Comparison of ENCODE assay signal across 9 mouse cellular contexts in the genomic region with DNA sequence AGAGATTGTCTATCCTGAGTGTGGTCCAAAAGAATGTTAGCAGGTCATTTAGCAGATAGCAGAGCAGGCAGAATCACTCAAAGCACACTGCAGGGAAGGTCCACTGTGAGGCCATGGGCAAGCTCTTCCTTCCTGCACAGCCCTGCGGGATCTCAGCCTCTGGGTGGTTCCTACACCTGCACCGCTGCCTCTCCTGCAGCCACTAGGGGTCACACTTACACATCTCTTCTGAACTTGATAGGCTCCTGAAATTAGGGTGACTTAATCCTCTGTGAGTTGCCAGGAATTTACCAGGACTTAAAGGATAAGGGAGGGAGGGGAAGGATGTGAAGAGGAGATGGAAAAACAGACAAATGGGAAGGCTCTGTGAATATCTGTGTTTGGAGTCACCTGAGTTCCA.
A peak's percentile ranks its signal among the peaks of the same experiment; 100 is the strongest.
DNase-seq lines count a peak whose midpoint lies in the region; ATAC-seq lines count a peak whose summit lies in the region.
"Had no signal": no experiment of that assay in that cellular context is flagged by ENCODE, and none has a peak within 500 bp of the region (broad histone marks: within the 10 kb centered on the region; RNA-seq: fewer than 3 reads in every experiment).

No protein-coding gene starts in this region.

- no peaks in the 10 kb centered on the region for H3K27me3 ChIP-seq in neural tube, embryonic 14.5 days (ENCODE audit: control insufficient read depth, insufficient read depth, low read length)
- H3K27me3 ChIP-seq: embryonic facial prominence, embryonic 12.5 days had no signal

- H3K9ac ChIP-seq in neural tube, embryonic 14.5 days (replicated peaks; ENCODE audit: low read depth, low read length), result no peak overlapping the region
- H3K9ac ChIP-seq: embryonic facial prominence, embryonic 12.5 days had no signal

- H3K4me1 ChIP-seq in neural tube, embryonic 14.5 days (ENCODE audit: control insufficient read depth, insufficient read depth, low read length), result no peaks in the 10 kb centered on the region
- H3K4me1 ChIP-seq: embryonic facial prominence, embryonic 12.5 days had no signal

- H3K4me3 ChIP-seq in neural tube, embryonic 14.5 days (ENCODE audit: low read depth, low read length), result no peak overlapping the region
- H3K4me3 ChIP-seq: embryonic facial prominence, embryonic 12.5 days had no signal

- intact Hi-C loops in heart, postnatal 36 days (cut with DNase I), result loop anchor here (1.0 to 5.0 kb wide), 3 partner anchors 97 to 318 kb away; no protein-coding TSS in a partner anchor

- peak; percentile 68; the same call in 1 of the 2 replicates for ATAC-seq in neural tube, embryonic 14.5 days (ENCODE audit: low read depth)

- no peaks in the 10 kb centered on the region for H3K36me3 ChIP-seq in neural tube, embryonic 14.5 days (ENCODE audit: control insufficient read depth, insufficient read depth, low read length)
- H3K36me3 ChIP-seq: embryonic facial prominence, embryonic 12.5 days had no signal

- H3K9me3 ChIP-seq in neural tube, embryonic 14.5 days (ENCODE audit: control insufficient read depth, low read length), result no peaks in the 10 kb centered on the region
- H3K9me3 ChIP-seq: embryonic facial prominence, embryonic 12.5 days had no signal

- H3K27ac ChIP-seq in neural tube, embryonic 14.5 days (ENCODE audit: low read depth, low read length), result no peak overlapping the region
- H3K27ac ChIP-seq: embryonic facial prominence, embryonic 12.5 days had no signal

- H3K4me2 ChIP-seq in neural tube, embryonic 14.5 days (ENCODE audit: low read depth, low read length), result no peak overlapping the region
- H3K4me2 ChIP-seq: embryonic facial prominence, embryonic 12.5 days had no signal

- peak; percentile 31 for DNase-seq in A20 (ENCODE audit: low read depth, low spot score)
- DNase-seq in ZHBTc4 (ENCODE audit: low read depth, low spot score), result peak; percentile 73
- DNase-seq in embryo, embryonic 11 days, result peak; percentile 79
- DNase-seq in heart, postnatal 36 days, result peak; percentile 15 to 34
- peak; percentile 71 to 75 for DNase-seq in kidney, postnatal 4 days
- peak; percentile 32 to 61 for DNase-seq in lung, adult 18-20 months
- peak; percentile 39 for DNase-seq in thymus, postnatal 25 days

- 4% methylated on average over 2 of the region's 2 CpGs for WGBS in neural tube, embryonic 14.5 days

Comparison
In these comparisons a context has a peak if more than half of its experiments do, and no peak if none do; other contexts are left out.
1. DNase-seq: peak in every context shown above with its lines; median percentile 79 in embryo, embryonic 11 days; 73 in ZHBTc4; 73 in kidney, postnatal 4 days; 46 in lung, adult 18-20 months; 39 in thymus, postnatal 25 days; 31 in A20; 24 in heart, postnatal 36 days.